Mouse (Mus musculus): ENCODE results near the gene Vps4a. TPM values are rescaled to one million over a fixed set of nuclear protein-coding genes. Genes with fewer than 3 reads are reported as not detected.

The Vps4a gene
- polyA plus RNA-seq, 1 experiment from 2014 or later = 98.8 TPM

GRCm38 (mm10) chr8:107088526-107089063 is 57.6 kb downstream of the Vps4a start:
- Histone ChIP-seq H3K27me3 (ENCODE audit: control insufficient read depth, insufficient read depth, low read length) (no peaks in the 10 kb centered on the region), H3K9me3 (ENCODE audit: control insufficient read depth, low read length) (no peaks in the 10 kb centered on the region), H3K4me1 (replicated peaks; ENCODE audit: control insufficient read depth, insufficient read depth, low read length) (no peaks in the 10 kb centered on the region), H3K36me3 (ENCODE audit: control insufficient read depth, insufficient read depth, low read length) (peaks cover 6% of the 10 kb centered on the region; the same call in 1 of the 2 replicates), H3K9ac (ENCODE audit: low read depth, low read length) (no peak overlapping the region), H3K4me3 (ENCODE audit: low read depth, low read length) (no peak overlapping the region), H3K4me2 (replicated peaks; ENCODE audit: low read depth, low read length) (no peak overlapping the region), H3K27ac (ENCODE audit: low read depth, low read length) (no peak overlapping the region)
- ATAC-seq (ENCODE audit: low FRiP score) (no peak), DNase-seq (ENCODE audit: low spot score) (no peak)
- 94% methylated on average over 5 of the region's 5 CpGs for WGBS

GRCm38 (mm10) chr8:107090531-107090930 is 59.5 kb downstream of the Vps4a start:
- ATAC-seq (ENCODE audit: low FRiP score) (no peak), DNase-seq (ENCODE audit: low spot score) (no peak)
- Histone ChIP-seq H3K4me3 (ENCODE audit: low read depth, low read length) (no peak overlapping the region), H3K27ac (ENCODE audit: low read depth, low read length) (no peak overlapping the region), H3K9ac (ENCODE audit: low read depth, low read length) (no peak overlapping the region), H3K9me3 (ENCODE audit: control insufficient read depth, low read length) (no peaks in the 10 kb centered on the region), H3K27me3 (ENCODE audit: control insufficient read depth, insufficient read depth, low read length) (no peaks in the 10 kb centered on the region), H3K4me2 (replicated peaks; ENCODE audit: low read depth, low read length) (no peak overlapping the region), H3K36me3 (ENCODE audit: control insufficient read depth, insufficient read depth, low read length) (peaks cover 4% of the 10 kb centered on the region; the same call in 1 of the 2 replicates), H3K4me1 (replicated peaks; ENCODE audit: control insufficient read depth, insufficient read depth, low read length) (no peaks in the 10 kb centered on the region)
- WGBS = 96% methylated on average over 7 of the region's 7 CpGs

Other genes with a start within 250 kb of the Vps4a start
- 0.29 and 0.39 TPM in 2 replicates for gene Has3, start 161.0 kb upstream of the Vps4a start, polyA plus RNA-seq (2014; fragmentation: Nextera tagmentation; extraction: Ambion mirVana)
- gene Utp4, start 137.6 kb upstream of the Vps4a start, polyA plus RNA-seq (2014; fragmentation: Nextera tagmentation; extraction: Ambion mirVana) = 65.7 and 73.0 TPM in 2 replicates
- gene Sntb2, start 95.5 kb upstream of the Vps4a start, polyA plus RNA-seq (2014; fragmentation: Nextera tagmentation; extraction: Ambion mirVana) = 7.5 and 9.9 TPM in 2 replicates
- 41.1 and 45.6 TPM in 2 replicates for gene Pdf, start 17.4 kb downstream of the Vps4a start, polyA plus RNA-seq (2014; fragmentation: Nextera tagmentation; extraction: Ambion mirVana)
- 40.8 and 42.2 TPM in 2 replicates for gene Cog8, start 25.5 kb downstream of the Vps4a start, polyA plus RNA-seq (2014; fragmentation: Nextera tagmentation; extraction: Ambion mirVana)
- 97.2 and 98.6 TPM in 2 replicates for gene Nip7, start 25.7 kb downstream of the Vps4a start, polyA plus RNA-seq (2014; fragmentation: Nextera tagmentation; extraction: Ambion mirVana)
- gene Tmed6, start 34.4 kb downstream of the Vps4a start, polyA plus RNA-seq (2014; fragmentation: Nextera tagmentation; extraction: Ambion mirVana) = not detected in 2 replicates
- 16.1 and 18.8 TPM in 2 replicates for gene Terf2, start 65.3 kb downstream of the Vps4a start, polyA plus RNA-seq (2014; fragmentation: Nextera tagmentation; extraction: Ambion mirVana)
- gene Cyb5b, start 119.4 kb downstream of the Vps4a start, polyA plus RNA-seq (2014; fragmentation: Nextera tagmentation; extraction: Ambion mirVana) = 165 and 176 TPM in 2 replicates